Mouse (Mus musculus) embryo, embryonic 10.5 days (tissue): ENCODE measurements around the gene Slc4a10.
"Not testable (repeated sequence)": the region's sequence is repeated elsewhere in the genome, so short reads cannot be mapped to it uniquely, and the experiment has no call there.

ENCODE experiments used
- DNase-seq: peaks from one replicate; pipeline ENCODE4 v3.0.0-alpha.2; 2015; ENCODE audit warnings: low spot score

Gene Slc4a10

GRCm38 (mm10) chr2:62046421-62046845 lies at the start of gene Slc4a10:
Slc4a10 (plus strand) TSS chr2:62046462.
- peak; percentile 20 for DNase-seq

GRCm38 (mm10) chr2:62001251-62001650 lies 45.0 kb upstream of the Slc4a10 start:
- DNase-seq: not testable (repeated sequence)

- no peak for DNase-seq
These were observed 28.1 kb upstream of the Slc4a10 start for GRCm38 (mm10) chr2:62018209-62018608.

GRCm38 (mm10) chr2:62046861-62047503 lies 720 bp downstream of the Slc4a10 start:
- DNase-seq: no peak

- DNase-seq: peak; percentile 78
These were observed 1.3 kb downstream of the Slc4a10 start for GRCm38 (mm10) chr2:62047504-62048005.

GRCm38 (mm10) chr2:62048116-62048515 lies 1.9 kb downstream of the Slc4a10 start:
- DNase-seq: peak; percentile 31

GRCm38 (mm10) chr2:62076512-62076911 lies 30.2 kb downstream of the Slc4a10 start:
- no peak for DNase-seq

GRCm38 (mm10) chr2:62087566-62087965 lies 41.3 kb downstream of the Slc4a10 start:
- DNase-seq: no peak

GRCm38 (mm10) chr2:62088715-62089114 lies 42.5 kb downstream of the Slc4a10 start:
- DNase-seq: no peak

GRCm38 (mm10) chr2:62089208-62089607 lies 42.9 kb downstream of the Slc4a10 start:
- DNase-seq: no peak

- no peak for DNase-seq
These were observed 54.3 kb downstream of the Slc4a10 start for GRCm38 (mm10) chr2:62100526-62100925.

- DNase-seq: no peak
These were observed 69.1 kb downstream of the Slc4a10 start for GRCm38 (mm10) chr2:62115346-62115745.

- DNase-seq: no peak
These were observed 83.7 kb downstream of the Slc4a10 start for GRCm38 (mm10) chr2:62129975-62130374.

- peak; percentile 3 for DNase-seq
These were observed 88.6 kb downstream of the Slc4a10 start for GRCm38 (mm10) chr2:62134911-62135310.

- DNase-seq: no peak
These were observed 101.4 kb downstream of the Slc4a10 start for GRCm38 (mm10) chr2:62147636-62148035.

GRCm38 (mm10) chr2:62149421-62149820 lies 103.2 kb downstream of the Slc4a10 start:
- no peak for DNase-seq

GRCm38 (mm10) chr2:62150830-62151229 lies 104.6 kb downstream of the Slc4a10 start:
- no peak for DNase-seq

GRCm38 (mm10) chr2:62210109-62210508 lies 163.8 kb downstream of the Slc4a10 start:
- no peak for DNase-seq

- no peak for DNase-seq
These were observed 164.8 kb downstream of the Slc4a10 start for GRCm38 (mm10) chr2:62211106-62211505.

- DNase-seq: no peak
These were observed 181.3 kb downstream of the Slc4a10 start for GRCm38 (mm10) chr2:62227563-62227962.

GRCm38 (mm10) chr2:62231271-62231670 lies 185.0 kb downstream of the Slc4a10 start:
- DNase-seq: no peak

GRCm38 (mm10) chr2:62244167-62244566 lies 197.9 kb downstream of the Slc4a10 start:
- DNase-seq: peak; percentile 18

GRCm38 (mm10) chr2:62268467-62268866 lies 222.2 kb downstream of the Slc4a10 start:
- no peak for DNase-seq

- no peak for DNase-seq
These were observed 225.6 kb downstream of the Slc4a10 start for GRCm38 (mm10) chr2:62271840-62272239.
